Mouse (Mus musculus) layer of hippocampus, postnatal 25 days (tissue): ENCODE measurements around the gene Lsm14a. TPM values are rescaled to one million over a fixed set of nuclear protein-coding genes. Genes with fewer than 3 reads are reported as not detected.

Source experiments
- DNase-seq, 2 experiments: peaks; one replicate each; pipeline ENCODE4 v3.0.0; 2022; ENCODE audit warnings: mixed read lengths in 2 of 2, low spot score in 1 of 2; ENCODE audit errors: extremely low spot score in 1 of 2
- total RNA-seq, 2 experiments: library from RNA; stranded (reverse); gene quantifications; 2 replicates each; pipeline ENCODE4 v1.2.3; 2021

The Lsm14a gene
- total RNA-seq = 10 to 100 TPM; 70.9 to 76.2 TPM

GRCm38 (mm10) chr7:34393215-34393614 is at the start of gene Lsm14a:
Gene Lsm14a, minus strand, starts transcription at chr7:34393315.
- no peak for DNase-seq

DNA sequence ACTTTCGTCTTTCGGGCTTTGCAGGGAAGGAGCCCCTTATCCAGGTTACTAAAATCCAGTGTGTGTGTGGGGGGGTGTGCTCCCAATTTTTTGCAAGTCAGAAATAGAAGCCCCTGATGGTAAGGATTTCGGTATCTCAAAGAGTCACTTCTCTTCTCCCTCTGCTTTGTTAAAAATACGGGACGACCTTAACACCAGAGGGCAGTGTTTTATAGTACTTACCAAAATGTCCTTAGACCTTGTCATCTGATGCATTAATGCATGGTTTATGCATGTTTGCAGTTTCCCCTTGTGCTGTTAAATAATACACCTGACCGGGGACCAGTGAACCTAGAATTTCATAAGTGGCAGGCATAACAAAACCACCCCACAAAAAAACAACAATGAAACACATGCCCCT is 45.8 kb upstream of the Lsm14a start:
- peak in 1 of 2 experiments; percentile 6 for DNase-seq

GRCm38 (mm10) chr7:34433597-34433996 is 40.5 kb upstream of the Lsm14a start:
- no peak for DNase-seq

DNA sequence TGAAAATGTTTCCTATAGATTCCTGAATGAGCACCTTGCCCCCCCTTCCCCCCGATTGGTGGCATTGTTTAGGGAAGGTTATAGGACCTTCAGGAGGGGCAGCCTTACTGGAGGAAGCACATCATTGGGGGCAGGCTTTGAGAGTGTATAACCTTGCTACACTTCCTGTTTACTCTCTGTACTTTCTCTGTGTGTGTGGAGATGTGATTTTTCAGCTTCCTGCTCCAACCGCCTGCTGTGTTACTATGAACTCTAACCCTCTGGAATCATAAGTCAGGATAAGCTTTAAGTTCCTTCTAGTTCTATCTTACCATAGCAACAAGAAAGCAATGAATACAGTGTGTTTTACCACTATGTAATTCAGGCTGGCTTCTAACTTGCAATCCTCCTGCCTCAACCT is 28.1 kb upstream of the Lsm14a start:
- no peak for DNase-seq

DNA sequence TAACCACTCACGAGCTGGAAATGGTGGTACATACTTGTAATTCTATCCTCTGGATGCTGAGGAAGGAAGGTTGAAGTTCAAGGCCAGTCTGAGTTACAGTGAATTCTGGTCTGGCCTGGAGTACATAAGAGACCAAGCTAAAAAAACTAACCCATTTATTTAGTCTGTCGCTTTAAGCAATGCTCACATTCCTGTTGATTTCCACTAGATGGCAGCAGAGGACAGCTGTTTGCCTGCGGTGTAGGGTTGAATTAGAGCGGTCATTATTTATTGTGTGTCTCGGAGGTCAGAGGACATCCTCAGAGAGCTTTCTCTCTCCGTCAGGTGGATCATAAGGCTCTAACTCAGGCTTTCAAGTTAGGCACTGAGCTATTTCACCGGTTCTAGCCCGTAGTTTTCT is 14.4 kb upstream of the Lsm14a start:
- DNase-seq = peak in 1 of 2 experiments; percentile 49

DNA sequence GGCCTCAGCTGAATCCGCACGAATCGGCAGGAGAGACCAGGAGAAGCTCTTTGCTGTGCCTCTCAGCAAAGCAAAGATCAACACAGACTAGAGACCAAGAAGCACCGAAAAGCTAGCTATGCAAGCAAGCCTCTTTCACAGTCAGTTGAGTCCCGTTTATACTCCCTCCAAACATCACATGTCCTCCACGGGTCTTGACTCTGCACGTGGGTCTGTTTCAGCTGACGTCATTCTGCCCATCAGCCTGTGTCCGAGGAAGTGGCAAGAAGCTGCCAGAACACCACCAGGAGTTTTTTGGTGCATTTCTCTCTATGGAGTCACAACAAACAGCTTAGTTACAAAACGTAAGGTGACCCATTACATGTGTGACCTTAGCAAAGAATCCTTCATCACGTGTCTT is 10.8 kb upstream of the Lsm14a start:
- no peak for DNase-seq

GRCm38 (mm10) chr7:34400070-34400469 is 7.0 kb upstream of the Lsm14a start:
- DNase-seq = no peak

DNA sequence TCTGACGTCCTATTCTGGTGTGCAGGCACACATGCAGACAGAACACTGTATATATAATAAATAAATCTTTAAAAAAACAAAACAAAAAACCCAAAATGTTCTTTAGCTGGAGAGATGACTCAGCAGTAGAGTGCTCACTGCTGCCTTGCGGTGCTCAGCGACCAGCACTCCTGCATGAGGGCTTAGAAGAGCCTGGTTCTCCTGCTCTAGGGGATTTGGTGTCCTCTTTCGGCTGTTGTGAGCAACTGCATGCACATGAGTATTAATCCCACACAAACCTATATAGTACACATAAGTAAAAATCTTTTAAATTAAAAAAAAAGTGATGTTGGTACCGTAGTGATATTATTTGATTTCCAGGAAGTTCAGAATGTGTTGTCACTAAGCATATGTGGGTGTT is 5.7 kb upstream of the Lsm14a start:
- DNase-seq = no peak

GRCm38 (mm10) chr7:34396791-34397190 is 3.7 kb upstream of the Lsm14a start:
- no peak for DNase-seq

DNA sequence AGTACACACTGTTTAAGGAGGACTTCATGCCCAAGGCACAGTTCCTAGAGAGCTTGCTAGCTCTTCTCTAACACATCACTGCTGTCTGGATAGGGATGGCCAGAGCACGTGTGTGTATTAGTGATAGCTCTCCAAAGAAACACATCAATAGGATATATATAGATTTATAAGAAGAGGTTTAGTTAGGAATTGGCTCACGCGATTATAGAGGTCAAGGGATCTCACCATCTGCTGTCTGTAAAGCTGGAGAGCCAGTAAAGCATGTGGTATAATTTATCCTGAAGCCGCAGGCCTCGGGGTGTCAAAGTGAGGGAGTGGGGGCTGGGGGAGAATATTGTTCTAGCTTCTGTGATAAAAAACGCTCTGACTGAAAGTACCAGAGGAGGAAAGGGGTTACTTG is 2.6 kb upstream of the Lsm14a start:
- DNase-seq = no peak

DNA sequence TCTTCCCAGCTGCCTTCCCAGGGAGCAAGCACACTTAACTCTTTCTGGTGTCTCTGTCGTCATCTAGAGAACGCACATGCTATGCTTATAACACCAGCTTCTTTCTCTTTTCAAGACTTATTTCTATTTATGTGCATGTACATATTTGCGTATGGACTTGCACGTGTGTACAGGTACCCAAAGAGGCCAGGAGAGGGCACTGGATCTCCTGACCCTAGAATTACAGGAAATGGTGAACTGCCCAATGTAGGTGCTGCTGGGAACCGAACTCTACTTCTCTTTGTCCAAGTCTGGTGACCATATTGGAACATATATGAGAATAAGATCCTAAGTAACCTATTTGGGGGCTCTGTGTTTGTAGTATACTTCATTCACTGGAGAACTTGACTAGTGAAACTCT is 1.5 kb upstream of the Lsm14a start:
- no peak for DNase-seq

GRCm38 (mm10) chr7:34394091-34394490 is 976 bp upstream of the Lsm14a start:
- no peak for DNase-seq

- DNase-seq = no peak
These were observed 780 bp downstream of the Lsm14a start for GRCm38 (mm10) chr7:34392335-34392734.

- DNase-seq = no peak
These were observed 1.4 kb downstream of the Lsm14a start for GRCm38 (mm10) chr7:34391711-34392110.

- DNase-seq = no peak
These were observed 2.3 kb downstream of the Lsm14a start for GRCm38 (mm10) chr7:34390834-34391155.

- DNase-seq = no peak
These were observed 2.8 kb downstream of the Lsm14a start for GRCm38 (mm10) chr7:34390111-34390833.

- DNase-seq = peak; percentile 88 to 93
These were observed 3.6 kb downstream of the Lsm14a start for GRCm38 (mm10) chr7:34389277-34390085.

GRCm38 (mm10) chr7:34388445-34389276 is 4.5 kb downstream of the Lsm14a start:
- DNase-seq = peak; percentile 52 to 55

DNA sequence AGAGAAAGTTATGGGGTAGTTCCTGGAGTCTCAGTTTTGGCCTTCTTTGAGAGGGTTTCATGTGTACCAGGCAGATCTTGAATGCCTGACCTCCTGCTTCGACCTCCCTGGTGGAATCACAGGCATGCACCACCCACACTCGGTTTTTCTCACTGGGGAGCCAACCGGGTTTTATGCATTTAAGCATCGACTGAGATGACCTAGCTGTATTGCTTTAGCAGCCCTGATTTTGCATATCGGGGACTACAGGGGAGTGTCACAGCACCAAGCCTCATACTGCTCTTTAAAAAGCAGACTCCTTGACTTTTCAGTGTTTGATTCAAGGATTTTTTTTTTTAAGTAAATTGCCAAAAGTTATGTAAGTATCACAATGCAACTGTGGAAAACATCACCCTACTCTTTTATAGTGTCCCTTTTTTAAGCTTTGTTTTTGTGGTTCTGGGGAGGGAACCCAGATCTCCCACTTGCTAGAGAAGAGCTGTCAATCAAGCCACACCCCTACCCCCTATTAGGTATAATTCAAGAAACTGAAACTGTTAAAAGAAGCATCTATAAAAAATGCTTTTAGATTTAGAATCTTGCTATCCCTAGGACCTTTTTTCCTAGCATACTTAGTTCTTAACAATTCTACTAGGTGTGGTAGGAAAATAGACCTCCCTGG is 5.2 kb downstream of the Lsm14a start:
- DNase-seq = no peak

DNA sequence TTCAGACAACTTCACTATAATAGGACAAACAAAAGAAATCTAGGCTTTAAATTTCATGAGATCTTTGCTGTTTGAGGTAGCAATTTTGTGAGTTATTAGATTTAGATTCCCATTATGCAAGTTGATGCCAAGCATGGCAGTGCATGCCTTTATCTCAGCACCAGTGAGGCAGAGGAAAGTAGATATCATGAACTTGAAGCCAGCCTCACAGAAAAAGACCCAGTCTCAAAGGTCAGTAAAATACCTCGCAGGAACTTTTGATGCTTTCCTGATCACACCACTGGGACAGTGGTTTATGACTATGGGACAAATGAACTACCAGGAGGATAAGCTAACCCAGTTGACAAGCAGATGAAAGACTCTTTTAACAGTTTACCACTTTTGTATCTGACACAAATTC is 10.3 kb downstream of the Lsm14a start:
- no peak for DNase-seq

DNA sequence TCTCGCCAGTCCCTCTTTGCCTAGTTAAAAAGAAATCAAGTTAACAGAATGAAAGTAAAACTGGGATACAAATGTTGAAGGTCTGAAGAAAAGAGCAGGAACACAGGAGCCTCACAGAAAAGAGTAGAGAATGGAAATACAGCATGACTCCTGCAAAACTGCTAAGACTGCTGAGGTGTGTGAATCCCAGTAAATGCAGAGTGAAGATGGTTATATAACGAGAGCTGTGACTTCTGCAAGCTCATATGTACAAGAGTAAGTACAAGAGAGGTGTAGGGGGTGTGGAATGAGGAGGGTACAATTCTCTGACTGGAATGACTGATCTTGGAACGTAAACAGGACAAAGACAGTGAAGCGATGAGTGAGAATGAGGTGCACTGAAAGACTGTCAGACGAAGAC is 11.4 kb downstream of the Lsm14a start:
- no peak for DNase-seq
